Mouse (Mus musculus): ENCODE data around the gene Slc29a2.

DNA sequence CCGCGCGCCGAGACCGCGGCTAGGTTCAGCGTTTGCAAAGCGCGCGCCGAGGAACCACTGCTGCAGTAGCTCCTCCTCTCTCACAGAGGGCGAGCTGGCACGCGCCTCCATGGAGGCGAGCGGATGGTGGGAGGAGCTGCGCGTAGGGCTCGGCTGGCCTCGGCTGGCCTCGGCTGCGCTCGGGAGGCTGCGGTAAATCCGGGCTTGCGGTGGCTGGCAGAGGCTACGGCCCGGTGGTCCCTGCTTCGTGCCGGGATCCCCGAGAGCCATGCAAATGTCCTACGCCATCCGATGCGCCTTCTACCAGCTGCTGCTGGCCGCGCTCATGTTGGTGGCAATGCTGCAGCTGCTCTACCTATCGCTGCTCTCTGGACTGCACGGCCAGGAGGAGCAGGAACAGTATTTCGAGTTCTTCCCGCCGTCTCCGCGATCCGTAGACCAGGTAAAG lies 15.1 kb downstream of the Slc29a2 start, which contains the start of the genes B4gat1 and AC124502.3:
- TF ChIP-seq CTCF (IDR thresholded peaks at IDR 0.05; ENCODE audit: borderline replicate concordance, insufficient read depth, low read depth, low read length) (no peak), POLR2A (IDR thresholded peaks at IDR 0.05; ENCODE audit: borderline replicate concordance, insufficient read depth, low read length) (peak; percentile 95)

All from cerebellum, adult 2 months (tissue).